Mouse (Mus musculus) kidney, embryonic 14.5 days (tissue): ENCODE measurements around the gene Dusp7. TPM values are rescaled to one million over a fixed set of nuclear protein-coding genes. Genes with fewer than 3 reads are reported as not detected.
A peak's percentile ranks its signal among the peaks of the same experiment; 100 is the strongest.

ENCODE experiments used
- ATAC-seq: fragments of 200-750 bp; cut with Nextera tagmentation; 2 replicates; pipeline ENCODE4 v1.8.0; 2017; ENCODE audit warnings: moderate number of reproducible peaks, mild to moderate bottlenecking, moderate TSS enrichment, moderate library complexity; ENCODE audit not compliant: low FRiP score, low TSS enrichment
- H3K27ac ChIP-seq: fragments of 300-500 bp; sonication (generic); 2 replicates; pipeline ENCODE4 v1.5.1; 2014; ENCODE audit warnings: low read depth, mild to moderate bottlenecking, low read length, moderate library complexity, mixed read lengths
- H3K27me3 ChIP-seq: fragments of 300-500 bp; sonication (generic); 2 replicates; pipeline ENCODE4 v1.6.1; 2014; ENCODE audit warnings: mild to moderate bottlenecking, low read length; ENCODE audit not compliant: control insufficient read depth, insufficient read depth
- H3K36me3 ChIP-seq: fragments of 300-500 bp; sonication (generic); 2 replicates; pipeline ENCODE4 v1.6.1; 2014; ENCODE audit warnings: low read length, mixed read lengths; ENCODE audit not compliant: control insufficient read depth, insufficient read depth
- H3K4me1 ChIP-seq: fragments of 300-500 bp; sonication (generic); 2 replicates; pipeline ENCODE4 v1.6.1; 2014; ENCODE audit warnings: low read length, mixed read lengths; ENCODE audit not compliant: control insufficient read depth, insufficient read depth
- H3K4me2 ChIP-seq: fragments of 300-500 bp; sonication (generic); replicated peaks from 2 replicates; pipeline ENCODE4 v1.6.1; 2014; ENCODE audit warnings: low read depth, mild to moderate bottlenecking, low read length
- H3K4me3 ChIP-seq: fragments of 300-500 bp; sonication (generic); 2 replicates; pipeline ENCODE4 v1.5.1; 2014; ENCODE audit warnings: mild to moderate bottlenecking, low read length
- H3K9ac ChIP-seq: fragments of 300-500 bp; sonication (generic); 2 replicates; pipeline ENCODE4 v1.6.1; 2014; ENCODE audit warnings: low read depth, mild to moderate bottlenecking, low read length, moderate library complexity
- H3K9me3 ChIP-seq: fragments of 300-500 bp; sonication (generic); 2 replicates; pipeline ENCODE4 v1.6.1; 2016; ENCODE audit warnings: low read length; ENCODE audit not compliant: control insufficient read depth
- WGBS: fragments of 180-500 bp; shearing (Covaris S2); extraction: QIAGEN DNeasy Blood & Tissue Kit; methylation state at CpG from one replicate; pipeline ENCODE4 v1.1.7; 2014; 5-methylcytosine and 5-hydroxymethylcytosine counted together
- polyA plus RNA-seq: library from polyadenylated mRNA; unstranded; fragments of >200 nt; fragmentation: Nextera tagmentation; extraction: Ambion mirVana; gene quantifications from 2 replicates; pipeline ENCODE4 v1.2.1, GENCODE M21; 2014

Dusp7 gene
- polyA plus RNA-seq, 1 experiment from 2014 or later: 26.3 TPM

DNA sequence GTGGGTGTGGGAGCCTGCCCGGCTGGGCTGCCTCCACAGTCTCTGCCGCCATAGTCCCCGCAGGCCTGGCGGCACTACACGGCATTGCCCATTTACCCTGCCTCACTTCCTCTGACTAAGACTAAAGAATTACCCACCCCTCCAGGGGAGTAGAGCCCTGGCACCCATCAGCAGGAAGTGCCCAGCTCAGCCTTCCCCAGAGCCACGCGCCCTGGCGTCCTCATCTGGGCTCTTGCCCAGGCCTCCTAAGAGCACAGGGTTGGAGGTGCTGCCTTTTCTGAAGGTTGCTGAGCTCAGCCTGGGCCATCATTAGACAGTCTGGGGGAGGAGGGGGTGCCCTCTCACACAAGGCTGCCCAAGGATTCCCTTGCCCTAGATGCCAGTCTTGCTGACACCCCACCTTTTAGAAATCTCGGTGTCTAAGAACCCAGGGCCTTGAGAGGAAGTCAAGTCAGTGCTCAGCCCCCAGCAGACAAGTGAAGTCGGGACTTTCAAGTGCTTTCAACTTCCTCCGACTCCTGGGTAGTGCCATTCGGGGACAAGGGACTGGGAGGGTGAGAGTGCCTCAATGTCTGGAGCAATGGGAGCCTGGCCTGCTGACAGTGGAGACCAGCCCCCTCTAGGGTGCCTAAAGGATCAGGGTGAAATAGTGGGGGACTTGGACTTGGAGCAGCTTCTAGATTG is 17.9 kb downstream of the Dusp7 start:
- H3K36me3 ChIP-seq: no peaks in the 10 kb centered on the region
- no peak overlapping the region for H3K4me3 ChIP-seq
- H3K27ac ChIP-seq: no peak overlapping the region
- no peak for ATAC-seq
- no peaks in the 10 kb centered on the region for H3K9me3 ChIP-seq
- H3K4me1 ChIP-seq: peaks cover 16% of the 10 kb centered on the region
- H3K9ac ChIP-seq: no peak overlapping the region
- no peaks in the 10 kb centered on the region for H3K27me3 ChIP-seq
- WGBS: 86% methylated on average over 12 of the region's 12 CpGs
- no peak overlapping the region for H3K4me2 ChIP-seq

DNA sequence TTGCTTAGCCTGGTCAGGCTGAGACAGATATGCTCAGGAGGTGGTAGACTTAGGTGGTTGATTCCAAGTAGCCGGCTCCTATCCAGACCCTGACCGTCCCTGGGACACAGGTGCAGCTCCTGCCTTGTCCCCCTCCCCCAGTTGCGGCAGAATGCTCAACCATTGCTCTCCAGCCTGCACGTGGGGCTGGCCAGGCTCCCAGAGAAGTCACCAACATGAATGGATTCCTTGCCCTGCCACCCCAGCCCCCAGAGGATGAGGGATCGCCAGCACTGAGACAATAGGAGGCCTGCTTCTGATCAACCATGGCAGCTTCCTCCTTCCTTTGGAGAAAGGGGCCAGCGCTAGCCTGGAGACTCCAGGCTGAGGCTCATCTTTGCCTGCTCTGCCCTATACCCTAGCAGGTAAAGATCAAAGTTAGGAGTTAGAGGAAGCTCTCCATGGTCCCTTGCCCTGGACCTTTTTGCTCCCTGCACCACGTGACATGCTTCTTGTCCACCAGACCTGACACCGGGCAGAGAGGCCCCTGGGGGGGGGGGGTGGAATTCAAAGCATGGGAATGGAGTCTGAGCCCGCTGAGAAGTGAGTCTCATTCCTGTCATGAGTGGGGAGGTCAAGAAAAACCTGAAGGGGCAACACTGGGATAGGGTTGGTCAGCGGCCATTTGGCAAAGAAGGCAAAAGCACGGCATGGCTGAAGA is 24.5 kb downstream of the Dusp7 start:
- no peak overlapping the region for H3K9ac ChIP-seq
- no peak overlapping the region for H3K4me2 ChIP-seq
- 0 out of 2 replicates have a peak, but pooled peaks cover 7% of the 10 kb centered on the region for H3K4me1 ChIP-seq
- H3K27me3 ChIP-seq: no peaks in the 10 kb centered on the region
- no peaks in the 10 kb centered on the region for H3K9me3 ChIP-seq
- no peak overlapping the region for H3K4me3 ChIP-seq
- no peak overlapping the region for H3K27ac ChIP-seq
- no peak for ATAC-seq
- 73% methylated on average over 11 of the region's 11 CpGs for WGBS
- H3K36me3 ChIP-seq: no peaks in the 10 kb centered on the region

DNA sequence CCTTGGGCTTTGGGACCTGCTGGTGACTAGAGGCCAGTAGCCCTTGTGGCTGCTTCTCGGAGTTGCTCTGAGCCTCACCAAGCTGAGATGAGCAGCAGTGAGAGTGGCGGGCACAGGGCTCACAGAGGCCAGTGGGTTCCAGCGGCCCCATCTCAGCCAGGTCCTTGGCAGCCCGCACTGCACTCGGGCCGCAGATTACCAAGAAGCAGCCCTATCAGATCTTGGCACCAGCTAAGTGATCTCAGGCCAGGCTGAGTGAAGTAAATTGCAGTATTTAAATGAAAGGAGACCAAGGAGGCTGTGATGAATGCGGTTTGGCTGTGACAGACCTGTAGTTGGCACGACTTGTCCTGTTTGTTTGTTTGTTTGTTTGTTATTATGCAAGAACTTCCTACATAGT is 25.1 kb downstream of the Dusp7 start:
- 90% methylated on average over 8 of the region's 8 CpGs for WGBS
- H3K4me3 ChIP-seq: no peak overlapping the region
- no peak for ATAC-seq

DNA sequence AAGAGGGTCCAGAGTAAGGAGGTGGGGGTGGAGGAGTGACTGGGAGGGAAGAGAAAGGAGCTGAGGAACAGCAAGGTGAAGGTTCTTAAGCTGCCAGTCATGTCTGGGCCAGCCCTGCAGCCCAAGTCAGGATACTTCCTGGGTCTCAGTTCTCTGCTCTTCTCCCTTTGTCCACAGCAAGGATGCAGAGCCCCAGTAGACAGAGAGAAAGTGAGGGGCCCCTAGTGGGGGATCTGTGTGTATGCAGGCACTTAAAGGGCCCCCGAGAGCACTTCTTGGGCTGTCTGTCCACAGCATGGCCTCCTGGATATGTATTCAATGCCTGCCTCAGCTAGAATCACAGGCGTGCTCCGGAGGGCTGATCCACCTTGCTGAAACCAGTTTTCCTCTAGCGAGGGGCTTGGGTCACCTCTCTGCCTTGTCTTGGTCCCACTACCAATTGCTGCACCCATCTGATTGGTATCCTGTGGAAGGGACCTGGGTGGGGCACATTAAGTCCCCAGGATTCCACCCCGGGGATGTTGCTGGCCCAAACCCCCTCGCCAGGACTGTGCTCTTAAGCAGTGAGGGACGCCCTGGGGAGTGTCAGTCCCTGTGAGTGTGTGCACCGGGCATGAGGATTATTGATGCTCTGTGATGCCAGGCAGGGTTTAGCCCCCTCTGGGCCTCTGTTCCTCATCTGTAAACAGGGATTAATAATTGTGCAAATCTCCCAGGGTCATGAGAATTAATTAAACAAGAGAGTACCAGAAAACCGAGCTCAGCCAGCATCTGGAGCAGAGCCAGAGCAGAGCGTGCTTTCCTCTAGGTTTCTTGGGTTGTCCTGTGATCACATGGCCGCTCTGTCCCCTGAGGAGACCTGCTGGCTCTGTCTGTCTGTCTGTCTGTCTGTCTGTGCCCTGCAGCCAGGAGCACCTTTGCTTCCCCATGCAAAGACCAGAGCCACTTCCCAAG is 26.5 kb downstream of the Dusp7 start:
- ATAC-seq: peak; percentile 43; the same call in 1 of the 2 replicates
- Histone ChIP-seq H3K9ac (no peak overlapping the region), H3K4me3 (no peak overlapping the region), H3K4me1 (0 out of 2 replicates have a peak, but pooled peaks cover 7% of the 10 kb centered on the region), H3K27me3 (no peaks in the 10 kb centered on the region), H3K27ac (no peak overlapping the region), H3K36me3 (no peaks in the 10 kb centered on the region), H3K4me2 (no peak overlapping the region), H3K9me3 (no peaks in the 10 kb centered on the region)
- WGBS: 59% methylated on average over 11 of the region's 11 CpGs

More for the DNA sequence above, 25.1 kb downstream of the Dusp7 start:
- no peaks in the 10 kb centered on the region for H3K27me3 ChIP-seq
- H3K27ac ChIP-seq: no peak overlapping the region
- H3K9ac ChIP-seq: no peak overlapping the region
- H3K9me3 ChIP-seq: no peaks in the 10 kb centered on the region
- H3K36me3 ChIP-seq: no peaks in the 10 kb centered on the region
- 0 out of 2 replicates have a peak, but pooled peaks cover 7% of the 10 kb centered on the region for H3K4me1 ChIP-seq
- no peak overlapping the region for H3K4me2 ChIP-seq

DNA sequence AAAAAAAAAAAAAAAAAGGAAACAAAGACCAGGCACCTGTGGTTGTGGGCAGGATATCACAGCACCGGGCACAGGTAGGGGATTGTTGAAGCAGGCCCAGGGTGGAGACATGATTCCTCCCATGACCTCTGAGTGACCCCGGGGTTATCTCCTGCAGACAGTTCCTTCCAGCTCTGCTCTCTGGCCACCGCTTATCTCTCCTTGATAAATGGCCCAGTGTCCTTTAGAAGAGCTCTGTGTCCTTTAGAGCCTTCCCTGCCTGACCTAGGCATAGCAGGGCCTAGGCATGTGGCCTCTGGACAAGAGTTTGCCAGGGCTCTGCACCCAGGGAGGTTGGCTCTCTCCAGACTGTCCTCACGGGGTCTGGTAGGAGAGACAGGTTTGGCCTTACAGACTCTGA is 29.3 kb downstream of the Dusp7 start:
- no peak overlapping the region for H3K4me3 ChIP-seq
- WGBS: 64% methylated on average over 4 of the region's 4 CpGs
- no peak overlapping the region for H3K4me2 ChIP-seq
- no peaks in the 10 kb centered on the region for H3K27me3 ChIP-seq
- ATAC-seq: no peak
- H3K9ac ChIP-seq: no peak overlapping the region
- no peaks in the 10 kb centered on the region for H3K36me3 ChIP-seq
- H3K27ac ChIP-seq: no peak overlapping the region
- no peaks in the 10 kb centered on the region for H3K9me3 ChIP-seq
- H3K4me1 ChIP-seq: 0 out of 2 replicates have a peak, but pooled peaks cover 7% of the 10 kb centered on the region

DNA sequence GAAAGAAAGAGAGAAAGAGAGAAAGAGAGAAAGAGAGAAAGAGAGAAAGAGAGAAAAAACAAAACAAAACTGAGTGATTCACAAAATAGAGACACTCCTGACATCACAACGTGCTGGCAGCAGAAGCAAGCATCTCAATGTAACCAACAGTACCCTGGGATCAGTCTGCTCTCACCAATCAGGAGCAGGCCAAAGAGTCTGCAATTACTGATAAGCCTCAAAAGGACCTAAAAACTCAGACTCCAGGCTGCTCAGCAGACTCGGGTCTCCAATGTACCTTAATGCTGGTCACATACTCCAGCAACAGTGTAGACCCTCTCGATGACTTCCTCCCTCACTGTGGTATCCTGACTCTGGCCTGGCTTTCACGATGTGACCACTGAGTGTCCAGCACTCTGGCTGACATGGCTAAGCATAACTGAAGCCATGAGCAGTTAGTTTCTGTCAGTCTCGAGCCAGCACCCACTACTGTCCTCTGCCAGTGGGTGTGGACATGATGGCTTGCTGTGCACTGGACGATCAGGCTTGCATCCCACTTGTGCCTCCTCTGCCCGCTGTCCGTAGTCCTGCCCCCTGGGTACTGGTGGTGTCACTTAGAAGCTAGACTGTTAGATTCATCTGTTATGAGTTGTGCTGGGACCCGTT is 30.4 kb downstream of the Dusp7 start:
- no peak for ATAC-seq
- Histone ChIP-seq H3K4me3 (no peak overlapping the region), H3K27ac (no peak overlapping the region), H3K4me2 (no peak overlapping the region), H3K36me3 (no peaks in the 10 kb centered on the region), H3K9me3 (no peaks in the 10 kb centered on the region), H3K4me1 (0 out of 2 replicates have a peak, but pooled peaks cover 7% of the 10 kb centered on the region), H3K27me3 (no peaks in the 10 kb centered on the region), H3K9ac (no peak overlapping the region)
- 74% methylated on average over 9 of the region's 9 CpGs for WGBS

DNA sequence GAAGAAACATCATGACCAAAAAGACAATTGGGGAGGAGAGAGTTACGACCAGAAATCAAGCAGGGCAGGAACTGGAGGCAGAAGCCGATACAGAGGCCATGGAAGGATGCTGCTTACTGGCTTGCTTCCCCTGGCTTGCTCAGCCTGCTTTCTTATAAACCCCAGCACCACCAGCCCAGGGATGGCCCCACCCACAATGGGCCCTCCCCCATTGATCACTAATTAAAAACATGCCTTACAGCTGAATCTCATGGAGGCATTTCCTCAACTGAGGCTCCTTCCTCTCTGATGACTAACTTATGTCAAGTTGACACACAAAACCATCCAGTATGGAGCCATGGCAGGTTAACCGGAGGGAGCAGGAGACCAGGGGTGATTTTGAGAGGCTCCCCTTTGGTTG is 31.4 kb downstream of the Dusp7 start:
- WGBS: 82% methylated on average over 3 of the region's 3 CpGs
- no peak for ATAC-seq
- no peak overlapping the region for H3K27ac ChIP-seq

DNA sequence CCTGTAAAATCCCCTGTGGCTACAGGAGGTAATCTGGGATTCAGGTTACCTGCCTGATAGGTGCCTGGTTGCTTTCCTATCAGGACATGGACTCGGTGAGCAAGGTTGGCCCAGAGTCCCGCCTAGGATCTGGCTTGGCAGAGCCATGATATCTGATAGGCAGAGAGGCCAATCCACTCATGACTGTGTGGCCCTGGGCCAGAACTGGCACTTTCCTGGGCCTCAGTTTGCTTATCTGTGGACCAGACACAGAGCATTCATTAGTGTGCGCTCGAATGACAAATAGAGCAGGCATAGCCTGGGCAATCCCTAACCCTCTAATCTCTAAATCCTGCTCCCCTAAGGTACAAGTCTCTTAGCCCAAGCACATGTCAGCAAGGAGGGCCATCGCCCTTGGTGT is 33.7 kb downstream of the Dusp7 start:
- WGBS: 73% methylated on average over 5 of the region's 5 CpGs
- no peak for ATAC-seq

More for the DNA sequence above, 31.4 kb downstream of the Dusp7 start:
- Histone ChIP-seq H3K36me3 (no peaks in the 10 kb centered on the region), H3K4me1 (0 out of 2 replicates have a peak, but pooled peaks cover 5% of the 10 kb centered on the region), H3K9me3 (no peaks in the 10 kb centered on the region), H3K4me3 (no peak overlapping the region), H3K27me3 (no peaks in the 10 kb centered on the region), H3K4me2 (no peak overlapping the region), H3K9ac (no peak overlapping the region)

More for the DNA sequence above, 33.7 kb downstream of the Dusp7 start:
- Histone ChIP-seq H3K36me3 (no peaks in the 10 kb centered on the region), H3K4me3 (no peak overlapping the region), H3K4me2 (no peak overlapping the region), H3K9ac (no peak overlapping the region), H3K9me3 (no peaks in the 10 kb centered on the region), H3K4me1 (peaks cover 19% of the 10 kb centered on the region; the same call in 1 of the 2 replicates), H3K27me3 (no peaks in the 10 kb centered on the region), H3K27ac (no peak overlapping the region)
